Mouse (Mus musculus) liver, embryonic 14.5 days (tissue): Measurements from ENCODE around the gene Hunk.

Experiments
- CTCF ChIP-seq: IDR thresholded peaks from 2 replicates; pipeline ENCODE4 v1.5.1; 2016; ENCODE audit warnings: antibody characterized with exemption, low read depth, control low read depth
- EP300 ChIP-seq: IDR thresholded peaks from 2 replicates; pipeline ENCODE4 v1.6.1; 2016; ENCODE audit warnings: antibody characterized with exemption, low read depth

DNA sequence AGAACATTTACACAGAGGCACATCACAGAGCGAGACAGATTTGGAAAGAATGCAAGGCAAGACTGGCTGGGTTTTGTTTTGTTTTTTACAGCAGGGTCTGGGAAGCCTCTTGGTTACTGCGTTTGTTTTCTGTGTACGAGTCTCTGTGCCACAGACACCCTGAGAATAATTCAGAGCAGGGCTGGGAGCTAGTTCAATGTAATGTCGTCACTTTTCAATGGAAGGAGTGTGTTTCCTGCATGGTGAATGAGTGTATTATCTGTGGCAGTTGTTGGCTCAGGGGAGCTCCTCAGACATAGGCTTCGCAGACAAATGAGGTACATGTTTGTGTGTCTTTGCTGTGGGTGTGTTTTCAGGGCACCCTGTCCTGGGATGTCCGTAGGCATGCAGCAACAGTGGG, 115.0 kb downstream of the Hunk start:
- TF ChIP-seq CTCF (no peak), EP300 (no peak)
